Mouse (Mus musculus): Measurements from ENCODE around the gene Bnc2.
A peak's percentile ranks its signal among the peaks of the same experiment; 100 is the strongest.

Bnc2 gene

GRCm38 (mm10) chr4:84359996-84360395, 315.1 kb downstream of the Bnc2 start:
- Histone ChIP-seq H3K36me3 (ENCODE audit: insufficient read depth, low read length) (no peaks in the 10 kb centered on the region), H3K27me3 (ENCODE audit: insufficient read depth, low read length) (no peaks in the 10 kb centered on the region), H3K4me3 (replicated peaks; ENCODE audit: low read length) (no peak overlapping the region), H3K9me3 (ENCODE audit: low read length) (no peaks in the 10 kb centered on the region), H3K4me1 (replicated peaks; ENCODE audit: low read depth, low read length) (peaks cover 23% of the 10 kb centered on the region)
- TF ChIP-seq NANOG (IDR thresholded peaks at IDR 0.05; ENCODE audit: borderline replicate concordance, low read length) (no peak), CTCF (conservative IDR thresholded peaks at IDR 0.05; ENCODE audit: low read length) (no peak), POU5F1 (IDR thresholded peaks at IDR 0.05; ENCODE audit: borderline replicate concordance, low read length) (no peak)

- no peak for TF ChIP-seq POU5F1 (IDR thresholded peaks at IDR 0.05; ENCODE audit: borderline replicate concordance, low read length)
- no peak for TF ChIP-seq CTCF (conservative IDR thresholded peaks at IDR 0.05; ENCODE audit: low read length)
- TF ChIP-seq NANOG (IDR thresholded peaks at IDR 0.05; ENCODE audit: borderline replicate concordance, low read length): no peak
- Histone ChIP-seq H3K9me3 (ENCODE audit: low read length) (no peaks in the 10 kb centered on the region), H3K4me3 (replicated peaks; ENCODE audit: low read length) (no peak overlapping the region), H3K4me1 (replicated peaks; ENCODE audit: low read depth, low read length) (peaks cover 23% of the 10 kb centered on the region), H3K27me3 (ENCODE audit: insufficient read depth, low read length) (no peaks in the 10 kb centered on the region), H3K36me3 (ENCODE audit: insufficient read depth, low read length) (no peaks in the 10 kb centered on the region)
These were observed 316.9 kb downstream of the Bnc2 start for GRCm38 (mm10) chr4:84358204-84358603.

DNA sequence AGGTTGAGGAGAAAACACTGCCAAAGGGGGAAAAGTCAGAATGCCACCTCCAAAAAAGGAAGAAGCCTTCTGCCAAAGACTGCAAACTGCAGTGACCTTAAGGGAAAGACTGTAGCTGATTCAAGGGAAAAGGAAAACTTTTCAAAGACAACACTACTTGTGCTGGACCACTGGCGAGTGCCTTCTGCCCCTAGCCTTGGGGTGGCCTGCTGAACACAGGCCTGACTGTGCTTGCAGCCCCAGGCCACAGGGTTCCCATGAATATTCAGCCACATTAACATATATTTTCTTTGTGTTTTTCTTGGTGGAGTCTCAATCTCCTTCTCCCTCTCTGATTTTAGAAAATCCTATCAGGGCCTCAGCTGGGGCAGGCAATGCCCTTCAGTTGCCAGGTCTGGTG, 317.7 kb downstream of the Bnc2 start:
- H3K9me3 ChIP-seq (ENCODE audit: low read length): no peaks in the 10 kb centered on the region

DNA sequence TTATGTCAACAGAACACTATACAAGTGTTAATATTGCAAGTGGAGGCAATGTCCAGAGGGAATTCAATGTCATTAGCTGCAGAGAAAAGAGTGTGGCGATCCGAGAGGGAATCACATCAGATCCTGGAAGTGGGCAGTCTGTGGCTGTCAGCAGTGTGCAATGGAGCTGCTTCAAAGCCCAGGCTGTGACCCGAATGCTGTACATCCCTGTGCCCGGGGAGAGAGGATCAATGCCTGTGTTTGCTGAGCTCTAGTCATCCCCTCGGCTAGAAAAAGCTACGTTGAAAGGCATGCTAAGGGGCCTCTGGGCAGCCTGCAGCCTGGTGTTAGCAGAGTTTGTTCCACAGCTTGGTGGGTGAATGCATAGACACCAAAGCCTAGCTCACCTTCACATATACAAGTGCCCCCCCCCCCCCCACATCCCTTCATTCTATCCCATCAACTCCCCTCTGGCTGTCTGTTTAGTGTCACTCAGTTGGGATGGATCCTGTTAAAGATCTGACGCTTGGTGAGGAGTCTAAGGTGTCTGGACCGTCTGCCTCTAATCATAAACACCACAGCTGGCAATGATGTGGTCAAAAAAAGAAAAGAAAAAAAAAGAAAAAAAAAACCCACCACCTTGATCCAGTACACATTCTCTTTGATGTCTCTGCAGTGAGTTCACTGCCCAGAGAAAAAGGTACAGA, 318.5 kb downstream of the Bnc2 start:
- Histone ChIP-seq H3K36me3 (ENCODE audit: insufficient read depth, low read length) (no peaks in the 10 kb centered on the region), H3K4me1 (replicated peaks; ENCODE audit: low read depth, low read length) (peaks cover 30% of the 10 kb centered on the region), H3K4me3 (replicated peaks; ENCODE audit: low read length) (no peak overlapping the region), H3K9me3 (ENCODE audit: low read length) (no peaks in the 10 kb centered on the region), H3K27me3 (ENCODE audit: insufficient read depth, low read length) (no peaks in the 10 kb centered on the region)
- TF ChIP-seq CTCF (conservative IDR thresholded peaks at IDR 0.05; ENCODE audit: low read length) (no peak), NANOG (IDR thresholded peaks at IDR 0.05; ENCODE audit: borderline replicate concordance, low read length) (no peak), POU5F1 (IDR thresholded peaks at IDR 0.05; ENCODE audit: borderline replicate concordance, low read length) (no peak)

More for the DNA sequence above, 317.7 kb downstream of the Bnc2 start:
- H3K4me3 ChIP-seq (replicated peaks; ENCODE audit: low read length): no peak overlapping the region
- no peaks in the 10 kb centered on the region for H3K36me3 ChIP-seq (ENCODE audit: insufficient read depth, low read length)
- TF ChIP-seq CTCF (conservative IDR thresholded peaks at IDR 0.05; ENCODE audit: low read length): no peak
- TF ChIP-seq POU5F1 (IDR thresholded peaks at IDR 0.05; ENCODE audit: borderline replicate concordance, low read length): peak; percentile 21; the same call in 1 of the 2 replicates
- no peaks in the 10 kb centered on the region for H3K27me3 ChIP-seq (ENCODE audit: insufficient read depth, low read length)
- peaks cover 30% of the 10 kb centered on the region for H3K4me1 ChIP-seq (replicated peaks; ENCODE audit: low read depth, low read length)

- no peak for TF ChIP-seq CTCF (conservative IDR thresholded peaks at IDR 0.05; ENCODE audit: low read length)
- TF ChIP-seq NANOG (IDR thresholded peaks at IDR 0.05; ENCODE audit: borderline replicate concordance, low read length): no peak
- TF ChIP-seq POU5F1 (IDR thresholded peaks at IDR 0.05; ENCODE audit: borderline replicate concordance, low read length): no peak
- Histone ChIP-seq H3K4me3 (replicated peaks; ENCODE audit: low read length) (no peak overlapping the region), H3K9me3 (ENCODE audit: low read length) (no peaks in the 10 kb centered on the region), H3K4me1 (replicated peaks; ENCODE audit: low read depth, low read length) (peaks cover 19% of the 10 kb centered on the region), H3K27me3 (ENCODE audit: insufficient read depth, low read length) (no peaks in the 10 kb centered on the region), H3K36me3 (ENCODE audit: insufficient read depth, low read length) (no peaks in the 10 kb centered on the region)
These were observed 322.4 kb downstream of the Bnc2 start for GRCm38 (mm10) chr4:84352656-84353055.

DNA sequence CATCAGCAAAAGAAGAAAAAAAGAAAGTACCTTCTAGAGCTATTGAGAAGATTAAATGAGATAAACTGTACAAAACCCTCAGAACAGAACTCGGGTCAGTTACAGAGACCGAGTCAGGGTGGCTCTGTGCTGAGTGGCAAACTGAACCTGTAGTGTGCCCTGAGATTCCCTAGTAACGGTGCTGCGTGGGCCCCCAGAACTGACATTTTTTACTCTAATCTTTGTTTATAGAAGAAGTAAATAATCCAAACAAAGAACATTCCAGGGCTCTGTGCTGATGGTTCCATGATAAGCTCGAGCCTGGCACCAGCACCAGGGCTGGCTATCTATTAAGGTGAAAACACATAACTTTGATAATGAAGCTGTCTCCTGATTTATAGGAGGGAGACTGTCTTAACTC, 325.5 kb downstream of the Bnc2 start:
- Histone ChIP-seq H3K4me3 (replicated peaks; ENCODE audit: low read length) (no peak overlapping the region), H3K36me3 (ENCODE audit: insufficient read depth, low read length) (no peaks in the 10 kb centered on the region), H3K27me3 (ENCODE audit: insufficient read depth, low read length) (no peaks in the 10 kb centered on the region), H3K9me3 (ENCODE audit: low read length) (no peaks in the 10 kb centered on the region), H3K4me1 (replicated peaks; ENCODE audit: low read depth, low read length) (peaks cover 8% of the 10 kb centered on the region)
- TF ChIP-seq NANOG (IDR thresholded peaks at IDR 0.05; ENCODE audit: borderline replicate concordance, low read length): no peak
- no peak for TF ChIP-seq CTCF (conservative IDR thresholded peaks at IDR 0.05; ENCODE audit: low read length)
- no peak for TF ChIP-seq POU5F1 (IDR thresholded peaks at IDR 0.05; ENCODE audit: borderline replicate concordance, low read length)

DNA sequence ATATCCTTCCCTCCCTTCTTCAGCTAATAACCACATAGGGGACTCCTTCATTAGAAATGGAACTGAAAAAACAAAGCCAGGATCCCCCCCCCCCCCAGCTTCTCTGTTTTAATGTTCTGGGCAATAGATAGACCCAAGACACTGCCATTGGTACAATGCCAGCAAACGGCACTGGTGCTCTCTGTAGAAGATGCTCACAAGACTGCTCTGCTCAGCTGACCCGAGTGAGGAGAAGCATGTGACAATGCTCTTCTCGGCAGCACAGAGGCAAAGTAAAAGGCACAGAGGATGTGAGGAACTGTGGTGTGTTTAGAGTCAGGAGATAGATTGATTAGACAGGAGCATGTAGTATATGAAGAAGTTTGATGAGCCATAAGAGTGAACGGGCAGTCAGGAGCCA, 335.9 kb downstream of the Bnc2 start:
- Histone ChIP-seq H3K4me1 (replicated peaks; ENCODE audit: low read depth, low read length) (no peaks in the 10 kb centered on the region), H3K9me3 (ENCODE audit: low read length) (no peaks in the 10 kb centered on the region), H3K27me3 (ENCODE audit: insufficient read depth, low read length) (no peaks in the 10 kb centered on the region), H3K36me3 (ENCODE audit: insufficient read depth, low read length) (no peaks in the 10 kb centered on the region), H3K4me3 (replicated peaks; ENCODE audit: low read length) (no peak overlapping the region)
- TF ChIP-seq POU5F1 (IDR thresholded peaks at IDR 0.05; ENCODE audit: borderline replicate concordance, low read length): no peak
- TF ChIP-seq NANOG (IDR thresholded peaks at IDR 0.05; ENCODE audit: borderline replicate concordance, low read length): no peak
- no peak for TF ChIP-seq CTCF (conservative IDR thresholded peaks at IDR 0.05; ENCODE audit: low read length)

DNA sequence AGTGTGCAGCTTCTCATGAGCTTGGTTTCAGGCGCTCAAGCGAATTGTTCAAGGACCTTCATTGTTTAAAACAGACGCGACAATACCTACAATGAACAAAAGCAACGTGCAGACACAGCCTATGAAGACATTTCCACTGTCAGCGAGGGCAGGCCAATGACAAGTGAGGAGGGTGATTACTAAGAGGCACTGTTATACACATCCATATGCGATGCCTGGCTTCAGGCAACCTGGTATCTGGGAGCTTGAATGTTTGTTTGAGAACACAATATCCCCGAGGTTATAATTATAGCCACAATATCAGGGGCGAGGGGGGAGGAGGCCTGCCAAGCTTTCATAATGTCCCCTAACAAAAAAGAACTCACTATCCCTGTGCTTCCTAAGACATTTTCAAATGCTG, 343.1 kb downstream of the Bnc2 start:
- Histone ChIP-seq H3K36me3 (ENCODE audit: insufficient read depth, low read length) (no peaks in the 10 kb centered on the region), H3K4me1 (replicated peaks; ENCODE audit: low read depth, low read length) (no peaks in the 10 kb centered on the region), H3K9me3 (ENCODE audit: low read length) (no peaks in the 10 kb centered on the region), H3K4me3 (replicated peaks; ENCODE audit: low read length) (no peak overlapping the region), H3K27me3 (ENCODE audit: insufficient read depth, low read length) (no peaks in the 10 kb centered on the region)
- no peak for TF ChIP-seq NANOG (IDR thresholded peaks at IDR 0.05; ENCODE audit: borderline replicate concordance, low read length)
- no peak for TF ChIP-seq CTCF (conservative IDR thresholded peaks at IDR 0.05; ENCODE audit: low read length)
- no peak for TF ChIP-seq POU5F1 (IDR thresholded peaks at IDR 0.05; ENCODE audit: borderline replicate concordance, low read length)

DNA sequence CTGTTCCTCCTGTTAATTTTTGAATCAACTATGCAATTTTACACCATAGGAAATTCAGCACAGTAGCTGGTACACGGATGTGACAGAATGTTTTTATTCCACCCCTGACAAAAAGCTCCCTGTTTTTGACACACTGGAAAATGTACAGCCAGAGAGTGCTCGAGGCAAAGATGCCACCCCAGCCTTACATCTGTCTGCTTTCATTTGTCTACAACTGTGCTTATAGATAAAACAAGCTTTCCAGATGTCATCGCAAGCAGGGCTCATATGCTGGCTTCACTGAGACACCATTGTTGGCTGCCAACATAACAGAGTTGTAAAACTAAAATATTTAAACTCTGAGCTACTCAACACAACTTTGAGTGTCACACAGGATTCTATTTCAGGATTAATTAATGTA, 343.6 kb downstream of the Bnc2 start:
- H3K9me3 ChIP-seq (ENCODE audit: low read length): no peaks in the 10 kb centered on the region

More for the DNA sequence above, 343.6 kb downstream of the Bnc2 start:
- TF ChIP-seq POU5F1 (IDR thresholded peaks at IDR 0.05; ENCODE audit: borderline replicate concordance, low read length): no peak
- no peak for TF ChIP-seq CTCF (conservative IDR thresholded peaks at IDR 0.05; ENCODE audit: low read length)
- no peak for TF ChIP-seq NANOG (IDR thresholded peaks at IDR 0.05; ENCODE audit: borderline replicate concordance, low read length)
- Histone ChIP-seq H3K27me3 (ENCODE audit: insufficient read depth, low read length) (no peaks in the 10 kb centered on the region), H3K36me3 (ENCODE audit: insufficient read depth, low read length) (no peaks in the 10 kb centered on the region), H3K4me1 (replicated peaks; ENCODE audit: low read depth, low read length) (no peaks in the 10 kb centered on the region), H3K4me3 (replicated peaks; ENCODE audit: low read length) (no peak overlapping the region)
